Mouse (Mus musculus) megakaryocyte progenitor cell, adult 5-6 weeks (primary cell): Measurements from ENCODE around the gene Wars. TPM values are rescaled to one million over a fixed set of nuclear protein-coding genes. Genes with fewer than 3 reads are reported as not detected.
"Not testable (repeated sequence)": the region's sequence is repeated elsewhere in the genome, so short reads cannot be mapped to it uniquely, and the experiment has no call there.

ENCODE experiments used
- ATAC-seq: replicated peaks from 2 replicates; pipeline ENCODE4 v1.8.0; 2016; ENCODE audit warnings: mild to moderate bottlenecking, moderate TSS enrichment, inconsistent platforms; ENCODE audit not compliant: poor library complexity
- total RNA-seq, 2 experiments: library from RNA; stranded (forward) in 1 of 2; stranded (reverse) in 1 of 2; fragments of 157-497, 149-512 nt in 1 of 2; fragments of 200-1000 nt in 1 of 2; gene quantifications; 2 replicates each; pipeline versions ENCODE4 v1.2.3 to v1.2.4; 2015 to 2017

The Wars gene
- total RNA-seq, 2 experiments from 2014 or later, result 32.0 to 53.3 TPM

- no peak for ATAC-seq
These were observed 35.5 kb downstream of the Wars start for GRCm38 (mm10) chr12:108858486-108858885.

- no peak for ATAC-seq
These were observed 36.3 kb downstream of the Wars start for GRCm38 (mm10) chr12:108857589-108858184.

DNA sequence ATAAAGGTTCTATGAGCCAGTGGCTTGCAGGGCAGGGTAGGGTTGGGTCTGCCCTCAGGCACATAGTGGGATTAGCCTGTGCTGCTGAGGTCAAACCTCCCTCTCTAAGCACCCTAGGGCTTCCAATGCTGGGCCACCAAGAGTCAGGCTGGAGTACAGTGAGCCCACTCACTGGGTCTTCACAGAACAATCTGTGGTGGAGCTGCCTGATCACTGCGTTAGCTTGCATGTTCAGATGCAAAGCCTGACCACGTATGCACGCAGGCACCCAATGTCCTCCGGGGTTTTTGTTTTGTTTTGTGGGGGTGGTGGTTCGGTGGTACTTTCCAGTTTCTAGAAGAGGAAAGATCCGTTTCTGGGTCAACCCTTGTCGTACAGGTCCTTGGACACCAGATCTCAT, 36.9 kb downstream of the Wars start:
- no peak for ATAC-seq

DNA sequence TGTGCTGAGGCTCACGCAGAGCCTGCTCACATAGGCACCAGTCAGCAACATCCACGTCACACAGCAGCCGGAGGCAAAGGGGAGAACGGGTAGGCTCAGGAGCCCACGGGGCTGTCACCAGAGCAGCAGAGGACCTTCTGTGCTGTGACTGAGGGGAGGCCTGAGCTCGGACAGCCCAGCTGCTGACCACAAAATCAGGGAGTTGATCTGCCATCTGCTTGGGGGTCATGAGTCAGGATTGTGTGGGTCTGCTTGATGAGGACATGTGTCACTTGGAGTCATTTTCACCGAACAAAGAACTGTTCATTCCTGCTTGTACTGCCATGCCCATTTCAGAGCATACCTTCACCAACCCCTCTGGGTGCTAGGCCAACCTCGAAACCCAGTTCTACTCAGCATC, 37.8 kb downstream of the Wars start:
- no peak for ATAC-seq

DNA sequence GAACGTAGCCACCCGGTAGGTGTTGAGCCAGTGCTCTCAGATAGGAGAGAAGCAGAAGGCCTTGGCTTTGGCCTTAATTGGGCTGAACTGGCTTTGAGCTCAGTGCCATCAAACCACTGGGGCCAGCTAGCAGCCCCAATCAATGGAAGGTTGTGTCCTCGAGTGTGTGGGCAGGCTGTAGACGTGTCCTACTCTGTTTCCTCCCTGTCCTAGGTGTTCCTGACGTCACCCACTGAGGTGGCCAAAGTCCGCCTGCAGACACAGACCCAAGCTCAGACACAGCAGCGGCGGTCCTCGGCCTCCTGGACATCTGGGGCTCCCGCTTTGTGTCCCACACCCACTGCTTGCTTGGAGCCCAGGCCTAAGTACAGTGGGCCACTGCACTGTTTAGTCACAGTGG, 38.9 kb downstream of the Wars start:
- no peak for ATAC-seq

GRCm38 (mm10) chr12:108852822-108853221, 41.2 kb downstream of the Wars start:
- ATAC-seq, result 0 out of 2 replicates have a peak, but pooled peaks have one; percentile 1

DNA sequence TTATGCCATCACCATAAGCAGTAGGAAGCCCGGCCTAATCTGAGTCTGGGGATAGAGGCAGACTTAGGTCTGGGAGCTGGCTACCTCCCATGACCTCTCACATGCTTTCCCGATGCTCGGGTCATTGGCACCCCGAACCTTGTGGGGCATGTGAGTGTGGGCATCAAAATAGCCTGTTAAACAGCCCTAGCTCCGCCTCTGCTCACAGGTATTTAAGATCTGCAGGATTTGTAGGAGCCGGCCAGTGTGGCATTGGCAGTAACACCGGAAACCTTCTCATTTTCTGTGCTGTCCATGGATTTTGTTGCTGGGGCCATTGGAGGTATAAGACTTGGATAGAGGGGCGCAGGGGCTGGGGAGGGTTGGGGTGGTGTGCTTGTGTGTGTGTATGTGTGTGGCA, 43.1 kb downstream of the Wars start:
- ATAC-seq, result no peak

- no peak for ATAC-seq
These were observed 43.8 kb downstream of the Wars start for GRCm38 (mm10) chr12:108850129-108850528.

GRCm38 (mm10) chr12:108849488-108850022, 44.4 kb downstream of the Wars start:
- no peak for ATAC-seq

DNA sequence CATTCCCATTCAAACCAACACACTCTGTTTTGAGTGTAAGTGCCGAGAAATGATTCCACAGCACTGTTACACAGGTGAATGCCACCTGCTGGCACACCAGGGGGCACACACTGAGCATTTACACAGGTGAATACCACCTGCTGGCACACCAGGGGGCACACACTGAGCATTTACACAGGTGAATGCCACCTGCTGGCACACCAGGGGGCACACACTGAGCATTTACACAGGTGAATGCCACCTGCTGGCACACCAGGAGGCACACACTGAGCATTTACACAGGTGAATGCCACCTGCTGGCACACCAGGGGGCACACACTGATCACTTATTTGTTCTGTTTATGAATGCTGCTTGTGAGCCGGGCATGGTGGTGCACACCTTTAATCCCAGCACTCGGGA, 45.9 kb downstream of the Wars start:
- not testable (repeated sequence) for ATAC-seq

DNA sequence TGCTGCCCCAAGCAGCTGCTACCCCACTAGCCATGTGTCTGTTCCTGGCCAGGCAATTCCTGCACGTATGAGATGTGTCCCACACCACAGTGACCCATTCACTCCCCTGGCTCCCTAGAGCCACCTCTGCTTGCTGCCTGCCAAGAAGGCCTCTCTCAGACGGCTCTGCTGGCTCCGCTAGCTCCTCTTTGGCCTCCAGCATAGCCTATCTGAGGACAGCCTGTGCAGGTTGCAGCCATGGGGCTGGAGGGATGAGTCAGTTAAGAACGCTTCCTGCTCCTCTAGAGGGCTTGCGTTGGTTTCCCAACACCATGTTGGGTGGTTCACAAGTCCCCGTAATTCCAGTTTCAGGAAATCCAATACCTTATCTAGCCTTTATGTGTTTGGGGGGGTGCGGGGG, 51.3 kb downstream of the Wars start:
- peak; percentile 53; the same call in 1 of the 2 replicates for ATAC-seq

DNA sequence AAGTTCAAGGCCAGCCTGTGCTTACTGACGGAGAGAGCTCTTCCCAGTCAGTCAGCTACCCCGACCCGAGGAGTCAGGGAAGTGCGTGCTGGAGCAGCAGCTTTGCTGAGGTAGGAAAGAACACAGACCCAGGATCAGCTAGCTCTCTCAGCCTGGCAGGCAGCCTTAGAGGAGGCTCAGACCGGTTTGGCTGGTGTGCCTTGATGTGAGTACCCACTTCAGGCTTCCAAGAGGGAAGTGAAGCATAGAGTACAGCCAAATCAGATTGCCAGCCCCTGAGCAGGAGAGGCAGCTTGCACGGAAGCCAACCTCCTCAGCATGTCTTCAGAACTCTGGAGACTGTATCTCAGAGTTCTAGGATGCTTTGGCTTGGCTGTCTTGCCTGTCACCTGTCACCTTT, 52.8 kb downstream of the Wars start:
- no peak for ATAC-seq

DNA sequence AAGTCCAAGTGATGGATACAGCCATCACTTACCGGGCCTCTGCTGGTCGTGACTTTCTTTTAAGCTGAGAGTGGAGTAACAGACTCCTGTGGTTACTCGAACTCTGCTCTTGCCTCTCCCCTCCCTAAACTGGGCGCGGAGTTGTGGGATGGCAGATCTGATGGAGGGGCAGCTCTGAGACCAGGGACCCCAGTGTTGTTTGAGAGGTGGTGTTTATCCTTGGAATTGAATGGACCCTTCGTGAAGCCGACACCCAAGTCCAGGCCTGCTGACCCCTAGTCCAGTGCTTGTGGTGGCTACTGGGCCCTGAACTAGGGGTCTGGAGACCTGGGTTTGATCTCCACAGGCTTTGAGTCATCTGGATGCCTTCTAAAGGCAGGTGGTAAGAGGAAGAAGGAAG, 57.3 kb downstream of the Wars start:
- ATAC-seq, result no peak

DNA sequence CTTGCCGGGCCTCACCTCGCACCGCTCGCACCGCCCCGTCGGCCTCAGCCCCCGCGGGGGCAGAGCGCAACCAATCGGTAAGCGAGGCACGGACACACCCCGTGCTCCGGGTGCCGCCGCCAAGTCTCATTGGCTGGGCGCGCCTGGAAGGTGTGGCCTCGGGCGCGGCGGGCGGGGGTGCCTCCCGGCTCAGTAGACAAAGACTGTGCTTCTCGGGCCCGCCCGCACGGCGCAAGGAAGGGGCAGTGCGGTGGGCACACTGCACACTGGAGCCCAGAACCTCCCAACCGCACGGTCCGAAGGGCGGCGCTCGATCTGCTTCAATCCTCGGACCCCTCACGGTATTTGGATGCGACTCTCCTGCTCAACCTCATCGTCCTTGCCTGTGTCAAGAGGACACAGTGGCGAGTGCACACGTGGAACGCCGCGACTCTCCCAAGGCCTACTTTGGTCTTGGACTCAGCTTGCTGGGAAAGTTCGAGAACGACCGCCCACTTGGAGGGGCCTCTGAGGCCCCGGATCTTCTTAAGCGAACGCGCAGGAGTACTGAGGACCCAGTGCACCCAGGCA, 58.0 kb downstream of the Wars start, which contains the start of the genes Slc25a29 and Slc25a47:
Gene Slc25a29, minus strand, starts transcription at position 44 of the 570 bp plus-strand sequence.
Gene Slc25a47, plus strand, starts transcription at position 207 of the 570 bp plus-strand sequence.
- peak; percentile 81 for ATAC-seq

DNA sequence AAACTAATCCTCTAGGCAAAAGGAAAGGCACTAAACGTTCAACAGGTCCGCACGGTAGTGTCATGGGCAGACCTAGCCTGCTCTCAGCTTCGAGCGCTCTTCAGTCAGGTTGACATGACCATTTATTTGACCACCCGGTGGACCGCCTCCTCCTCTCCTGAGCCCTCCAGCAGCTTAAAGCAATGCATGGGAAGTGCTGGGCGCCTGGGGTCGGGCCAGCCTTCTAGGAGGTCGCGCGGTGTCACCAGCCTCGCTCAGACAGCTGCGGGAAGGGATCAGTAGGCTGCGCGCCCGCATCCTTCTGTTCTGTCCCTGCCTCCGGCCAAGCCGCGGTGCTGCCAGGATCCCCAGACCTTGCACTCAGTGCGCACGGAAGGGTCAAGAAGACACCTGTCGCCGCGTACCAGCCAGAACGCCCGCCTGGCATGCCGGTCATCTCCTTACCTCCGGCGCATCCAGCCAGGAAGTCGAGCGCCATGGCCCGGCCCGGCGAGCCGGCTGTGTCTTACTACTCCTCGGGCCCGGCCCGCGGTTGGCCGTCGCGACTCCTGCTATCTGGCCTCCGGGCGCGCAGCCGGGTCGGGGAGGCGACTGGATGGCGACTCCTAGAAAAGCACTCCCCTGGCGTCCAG, 58.6 kb downstream of the Wars start:
- no peak for ATAC-seq

- no peak for ATAC-seq
These were observed 59.2 kb downstream of the Wars start for GRCm38 (mm10) chr12:108834786-108835185.

DNA sequence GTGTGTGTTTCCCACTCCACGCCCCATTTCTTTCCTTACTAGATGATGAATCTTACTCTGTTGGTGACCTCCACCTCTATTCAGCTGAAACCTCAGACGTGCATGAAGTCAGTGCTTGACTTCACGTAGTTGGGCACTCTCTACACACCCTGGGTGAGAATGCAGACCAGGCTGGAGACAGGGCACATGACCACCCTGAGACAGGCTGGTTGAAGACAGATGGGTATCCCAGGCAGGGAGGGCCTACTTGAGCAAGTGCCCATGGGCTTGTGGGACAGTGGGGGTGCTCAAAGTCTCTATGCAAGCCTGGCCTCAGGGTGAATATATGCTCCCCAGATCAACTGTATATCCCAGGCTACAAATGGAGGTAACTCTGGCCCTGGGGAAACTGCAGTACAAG, 59.6 kb downstream of the Wars start:
- no peak for ATAC-seq

- ATAC-seq, result no peak
These were observed 60.6 kb downstream of the Wars start for GRCm38 (mm10) chr12:108833408-108833807.

GRCm38 (mm10) chr12:108832851-108833250, 61.1 kb downstream of the Wars start:
- no peak for ATAC-seq

GRCm38 (mm10) chr12:108831966-108832643, 61.9 kb downstream of the Wars start:
- peak; percentile 62 for ATAC-seq

GRCm38 (mm10) chr12:108830358-108830757, 63.6 kb downstream of the Wars start:
- no peak for ATAC-seq
